Mouse (Mus musculus) brown adipose tissue, adult 24 weeks (tissue): ENCODE results near the gene Agap1. TPM values are rescaled to one million over a fixed set of nuclear protein-coding genes. Genes with fewer than 3 reads are reported as not detected.
A peak's percentile ranks its signal among the peaks of the same experiment; 100 is the strongest.

ENCODE experiments used
- H3K27ac ChIP-seq: fragments of 200-500 bp; replicated peaks from 2 replicates; pipeline ENCODE4 v1.5.1; 2012; ENCODE audit warnings: low read depth, mild to moderate bottlenecking, low read length
- H3K4me1 ChIP-seq: fragments of 200-500 bp; 2 replicates; pipeline ENCODE4 v1.6.1; 2012; ENCODE audit warnings: low read length, mixed read lengths; ENCODE audit not compliant: control insufficient read depth, insufficient read depth, insufficient read length
- H3K4me3 ChIP-seq: fragments of 200-500 bp; 2 replicates; pipeline ENCODE4 v1.5.1; 2012; ENCODE audit warnings: low read depth, mild to moderate bottlenecking, low read length, moderate library complexity; ENCODE audit not compliant: insufficient read depth
- polyA plus RNA-seq: library from polyadenylated mRNA; stranded (reverse); fragments of >200 nt; gene quantifications from 2 replicates; pipeline ENCODE4 v1.2.4, GENCODE M21; 2012; ENCODE audit not compliant: missing spikeins, insufficient read depth, insufficient read length

Gene Agap1
- polyA plus RNA-seq, 1 experiment: 8.4 TPM

DNA sequence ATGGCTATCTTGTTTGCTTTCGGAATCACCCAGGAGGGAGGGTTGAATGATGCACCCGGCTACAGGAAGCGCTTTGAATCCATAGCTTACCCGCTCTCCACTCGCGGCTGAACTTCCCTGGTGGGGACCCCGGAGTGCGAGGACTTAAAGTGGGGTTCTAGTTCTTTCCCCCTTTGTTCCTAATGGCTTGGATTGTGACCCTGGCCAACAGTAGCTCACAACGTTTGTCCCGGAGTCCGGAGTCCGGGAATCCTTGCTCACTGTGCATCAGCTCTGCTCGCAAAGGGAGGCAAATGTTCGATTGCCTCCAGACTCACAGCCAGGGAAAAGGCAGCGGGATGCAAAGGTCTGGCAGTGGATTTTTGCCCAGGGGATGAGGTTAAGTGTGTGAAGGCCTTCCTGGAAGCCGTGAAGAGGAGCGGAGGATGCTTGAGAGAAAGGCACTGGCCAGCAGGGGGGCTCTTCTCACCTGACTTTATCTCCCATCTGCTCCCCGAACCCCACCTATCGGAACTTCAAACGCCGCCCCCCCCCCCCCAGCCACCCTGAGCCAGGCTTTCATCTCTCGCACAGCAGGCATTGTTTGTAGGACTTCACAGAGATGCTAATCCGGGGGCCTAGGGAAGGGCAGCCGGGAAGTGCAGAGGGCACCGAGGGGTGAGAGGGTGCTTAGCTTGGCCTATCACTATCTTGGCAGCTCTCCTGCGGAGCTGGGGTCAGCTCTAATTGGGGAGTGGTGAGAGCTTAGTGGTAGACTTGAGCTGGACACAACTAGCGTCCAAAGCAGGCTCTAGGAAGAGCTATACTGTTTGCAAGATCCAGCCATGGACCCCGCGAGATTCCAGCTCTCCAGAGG, 481.1 kb downstream of the Agap1 start:
- H3K4me1 ChIP-seq: peaks cover 8% of the 10 kb centered on the region; the same call in 1 of the 2 replicates
- no peak overlapping the region for H3K27ac ChIP-seq
- H3K4me3 ChIP-seq: no peak overlapping the region

DNA sequence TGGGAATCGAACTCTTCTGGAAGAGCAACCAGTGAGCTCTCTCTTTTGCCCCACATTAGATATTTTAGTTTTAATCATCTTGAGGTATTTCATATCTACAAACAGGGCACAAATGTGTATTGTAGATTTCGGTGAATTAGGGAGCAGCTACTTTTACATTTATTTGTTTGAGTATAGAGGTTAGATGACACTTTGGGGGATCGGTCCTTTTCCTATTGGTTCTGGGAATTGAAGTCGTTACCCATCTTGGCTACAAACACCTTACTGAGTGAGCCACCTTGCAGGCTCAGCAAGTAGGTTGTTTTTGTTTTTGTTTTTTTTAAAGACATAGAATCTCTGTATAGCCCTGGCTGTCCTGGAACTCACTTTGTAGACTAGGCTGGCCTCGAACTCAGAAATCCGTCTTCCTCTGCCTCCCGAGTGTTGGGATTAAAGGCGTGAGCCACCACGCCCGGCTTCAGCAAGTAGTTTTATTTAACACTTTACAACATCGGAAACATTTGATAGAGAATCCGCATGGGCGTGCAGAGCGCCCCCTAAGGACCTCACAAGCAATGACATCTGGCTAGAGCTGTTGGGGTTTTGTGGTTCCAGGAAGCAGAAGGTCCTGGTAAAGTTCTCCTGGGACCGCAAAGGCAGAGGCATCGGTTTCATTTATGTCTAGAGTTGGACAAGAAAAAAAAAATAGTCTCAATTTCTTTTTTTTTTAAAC, 484.4 kb downstream of the Agap1 start:
- peaks cover 8% of the 10 kb centered on the region for H3K4me1 ChIP-seq
- H3K27ac ChIP-seq: no peak overlapping the region

DNA sequence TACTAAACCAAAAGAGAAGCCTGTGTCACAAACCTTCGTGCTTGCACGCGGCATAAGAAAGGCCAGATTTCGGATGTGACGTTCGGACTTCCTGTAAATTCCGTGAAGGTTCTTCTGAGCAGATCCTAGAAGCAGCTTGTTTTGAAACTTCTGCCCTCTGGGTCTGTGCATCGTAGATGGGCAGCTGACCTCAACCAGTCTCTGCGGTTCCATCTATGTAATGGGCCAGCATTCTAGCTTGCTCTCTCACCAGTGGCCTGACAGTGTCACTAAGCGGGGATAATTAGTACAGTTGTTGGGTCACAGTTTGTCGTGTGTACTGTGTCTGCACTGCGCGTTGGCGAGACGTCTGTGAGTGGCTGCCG, 485.0 kb downstream of the Agap1 start:
- Histone ChIP-seq H3K27ac (no peak overlapping the region), H3K4me1 (peaks cover 8% of the 10 kb centered on the region), H3K4me3 (no peak overlapping the region)

More for the DNA sequence above, 484.4 kb downstream of the Agap1 start:
- no peak overlapping the region for H3K4me3 ChIP-seq

DNA sequence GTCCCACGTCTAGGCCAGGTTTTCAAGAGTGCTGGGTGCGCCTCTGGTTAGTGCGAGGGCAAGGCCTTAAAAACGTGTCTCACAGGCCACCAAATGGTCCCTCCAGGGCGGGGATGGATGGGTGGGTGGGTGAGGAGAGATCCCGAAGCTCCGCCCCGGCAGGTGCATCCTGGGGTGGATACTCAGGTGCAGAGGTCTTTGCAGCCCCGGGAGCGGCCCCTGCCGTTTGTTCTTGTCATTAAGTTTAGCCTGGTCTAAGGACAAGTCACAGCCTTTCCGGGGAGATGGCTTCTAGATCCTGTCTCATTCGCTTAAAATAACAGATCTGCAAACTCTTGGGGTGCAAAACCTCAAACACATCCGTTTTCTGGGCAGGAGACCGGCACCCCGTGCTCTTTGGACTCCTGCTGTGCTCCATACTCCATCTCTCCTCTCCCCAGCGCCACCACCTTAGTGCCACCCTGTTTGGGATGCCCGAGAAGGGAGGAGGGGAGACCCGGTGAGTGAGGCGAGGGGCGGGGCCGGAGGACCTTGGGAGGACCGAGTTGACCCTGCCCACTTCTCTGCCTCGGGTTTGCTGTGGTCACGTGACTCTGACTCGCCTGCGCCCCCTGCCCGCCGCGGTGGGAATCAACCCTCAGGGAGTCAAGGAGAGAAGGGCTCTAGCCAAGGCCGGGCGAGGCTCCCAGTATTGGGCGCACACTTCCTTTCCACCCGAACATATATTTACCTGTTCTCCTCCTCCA, 485.5 kb downstream of the Agap1 start:
- Histone ChIP-seq H3K4me1 (peaks cover 8% of the 10 kb centered on the region), H3K27ac (no peak overlapping the region), H3K4me3 (no peak overlapping the region)

DNA sequence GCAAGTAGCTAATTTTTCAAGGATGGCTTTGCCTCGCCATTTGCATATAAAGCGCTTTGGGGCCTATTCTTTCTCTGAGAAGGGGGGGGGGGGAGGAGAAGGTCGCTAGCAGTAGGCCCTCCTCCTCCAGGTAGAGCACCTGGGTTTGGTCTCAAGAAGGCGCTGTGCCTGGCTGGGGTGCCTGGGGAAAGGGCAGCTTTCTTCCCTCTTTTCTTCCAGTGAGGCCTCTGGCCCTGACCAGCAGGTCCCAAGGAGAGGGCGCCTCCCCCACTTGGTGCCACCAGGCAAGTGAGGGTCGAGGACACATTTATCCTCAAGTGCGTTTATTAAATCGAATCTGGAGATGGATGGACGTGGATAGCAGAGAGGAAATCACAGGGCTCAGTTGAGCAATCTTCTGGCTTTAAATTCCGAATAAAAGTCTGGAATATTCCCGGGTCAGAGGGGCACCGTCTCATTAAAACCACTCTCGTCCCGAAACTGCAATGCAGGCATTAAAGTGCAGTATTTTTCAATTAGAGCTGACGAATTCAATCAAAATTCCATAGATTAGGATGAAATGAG, 486.4 kb downstream of the Agap1 start:
- Histone ChIP-seq H3K4me3 (no peak overlapping the region), H3K4me1 (peaks cover 6% of the 10 kb centered on the region), H3K27ac (no peak overlapping the region)

DNA sequence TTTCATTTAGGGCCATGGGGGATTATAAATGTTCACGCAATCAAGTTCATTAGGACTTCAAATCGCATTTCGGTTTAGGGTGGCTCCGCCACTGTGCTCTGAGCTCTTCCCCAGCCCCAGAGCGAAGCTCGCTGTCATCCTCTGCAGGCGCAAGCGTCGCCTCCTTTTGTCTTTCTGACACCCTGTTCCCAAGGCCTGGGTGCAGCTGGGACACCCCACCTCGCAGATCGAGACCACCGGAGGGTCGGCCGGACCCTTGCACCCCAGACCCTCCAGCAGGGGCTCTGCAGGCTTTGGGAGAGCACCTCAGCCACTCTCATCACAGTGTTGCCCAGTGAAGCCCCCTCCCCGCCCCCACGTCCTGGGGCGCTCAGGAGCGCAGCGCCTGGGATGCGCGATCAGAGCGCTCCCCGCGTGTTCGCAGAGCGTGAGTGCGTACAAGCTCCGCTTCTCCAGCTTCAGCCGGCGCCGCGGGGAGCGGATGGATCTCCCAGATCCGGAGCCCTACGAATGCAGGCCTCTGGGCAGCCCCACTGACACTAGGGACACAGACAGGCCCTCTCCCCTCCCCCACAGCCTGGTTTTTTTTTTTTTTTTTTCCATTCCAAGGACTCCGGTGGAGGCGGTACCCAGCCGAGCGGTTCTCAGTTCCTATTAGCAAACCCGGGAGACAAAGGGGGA, 487.2 kb downstream of the Agap1 start:
- Histone ChIP-seq H3K4me1 (peaks cover 6% of the 10 kb centered on the region), H3K27ac (no peak overlapping the region), H3K4me3 (peak overlapping the region; percentile 5; the same call in 1 of the 2 replicates)

DNA sequence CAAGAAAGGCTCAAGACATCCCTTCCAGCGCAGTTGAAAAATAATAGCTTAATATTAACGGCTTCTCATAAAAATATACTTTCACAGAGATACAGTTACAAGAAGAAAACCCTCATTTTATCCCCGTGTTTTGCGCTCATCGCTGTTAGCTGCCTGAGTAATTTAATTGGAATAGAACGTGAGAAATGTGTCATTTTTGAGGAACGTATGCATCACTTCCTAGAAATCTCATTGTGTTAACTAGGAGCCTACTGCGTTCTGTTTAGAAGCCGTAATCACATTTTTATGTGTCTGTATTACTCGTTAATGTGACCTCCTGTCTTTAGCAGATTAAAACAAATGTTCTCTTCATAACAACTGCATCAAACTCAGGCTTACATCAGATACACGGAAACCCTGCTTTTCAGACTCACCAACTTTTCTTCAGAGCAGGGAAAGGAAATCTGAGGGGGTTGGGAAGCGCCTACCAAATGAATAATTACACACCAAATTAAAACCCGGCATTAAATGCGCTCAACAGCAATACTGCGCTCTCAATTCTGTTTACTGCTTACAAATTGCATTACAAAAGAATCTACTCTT, 487.9 kb downstream of the Agap1 start:
- H3K27ac ChIP-seq: no peak overlapping the region
- no peak overlapping the region for H3K4me3 ChIP-seq
- peaks cover 6% of the 10 kb centered on the region for H3K4me1 ChIP-seq

DNA sequence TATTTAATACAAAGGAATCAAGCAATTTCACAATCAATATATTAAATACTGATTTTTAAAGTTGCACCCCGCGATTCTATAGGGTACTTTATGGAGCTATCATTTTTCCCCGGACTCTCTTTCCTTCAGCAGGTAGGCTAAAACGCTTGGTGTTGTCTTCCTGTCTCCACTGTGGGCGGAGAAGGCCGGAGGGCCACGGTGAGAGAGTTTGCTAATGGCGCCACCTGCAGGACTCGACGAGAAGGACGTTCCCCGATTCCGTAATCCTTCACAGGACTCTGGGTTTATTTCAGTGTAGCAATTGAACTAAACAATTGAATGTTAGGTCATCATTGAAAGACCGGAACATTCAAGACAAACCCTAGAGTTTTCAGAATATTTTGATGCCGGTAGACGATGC, 488.6 kb downstream of the Agap1 start:
- no peak overlapping the region for H3K4me3 ChIP-seq
- H3K4me1 ChIP-seq: peaks cover 6% of the 10 kb centered on the region
- no peak overlapping the region for H3K27ac ChIP-seq
